9 mouse cellular contexts compared by ENCODE assay signal in genomic region chr5:113162699-113163098, GRCm38 (mm10). TPM values are rescaled to one million over a fixed set of nuclear protein-coding genes. Genes with fewer than 3 reads are reported as not detected.
DNase-seq lines count a peak whose midpoint lies in the region; ATAC-seq and TF ChIP-seq lines count a peak whose summit lies in the region.
"Had no signal": no experiment of that assay in that cellular context is flagged by ENCODE, and none has a peak within 500 bp of the region (broad histone marks: within the 10 kb centered on the region; RNA-seq: fewer than 3 reads in every experiment).

No protein-coding gene starts in this region.

- TF ChIP-seq CTCF in brain, embryonic 14.5 days (IDR thresholded peaks at IDR 0.05; ENCODE audit: borderline replicate concordance, extremely low read depth, insufficient read depth, insufficient read length): no peak

- DNase-seq in heart, adult 9 months (ENCODE audit: low spot score in 2 of 2): no peak
- peak; percentile 44 for DNase-seq in brain, embryonic 14.5 days (ENCODE audit: low read depth)
- no peak for DNase-seq in hindbrain, embryonic 14.5 days (ENCODE audit: low spot score)
- DNase-seq in layer of hippocampus, postnatal 14 days (ENCODE audit: low spot score in 2 of 2): no peak
- no peak for DNase-seq in cerebellum, adult 11 months
- DNase-seq in left cerebral cortex, postnatal 25 days (ENCODE audit: low spot score in 2 of 2): no peak
- DNase-seq: kidney, postnatal 25 days had no signal

- peak overlapping the region; percentile 70 for H3K4me2 ChIP-seq in heart, embryonic 16.5 days (ENCODE audit: low read depth, low read length)
- peak overlapping the region; percentile 40 for H3K4me2 ChIP-seq in hindbrain, embryonic 14.5 days (replicated peaks)
- peak overlapping the region; percentile 34 for H3K4me2 ChIP-seq in midbrain, embryonic 12.5 days (replicated peaks)

- no peak overlapping the region for H3K27ac ChIP-seq in heart, embryonic 16.5 days (ENCODE audit: low read length)
- no peak overlapping the region for H3K27ac ChIP-seq in hindbrain, embryonic 14.5 days
- no peak overlapping the region for H3K27ac ChIP-seq in midbrain, embryonic 12.5 days (replicated peaks)

- no peak for ATAC-seq in heart, embryonic 16.5 days (replicated peaks; ENCODE audit: extremely low read depth, insufficient read depth, low FRiP score)
- no peak for ATAC-seq in hindbrain, embryonic 14.5 days (ENCODE audit: low FRiP score)
- ATAC-seq in midbrain, embryonic 12.5 days (ENCODE audit: low FRiP score, low read depth): no peak

- H3K9me3 ChIP-seq in heart, embryonic 16.5 days (replicated peaks; ENCODE audit: control insufficient read depth, low read length): no peaks in the 10 kb centered on the region
- no peaks in the 10 kb centered on the region for H3K9me3 ChIP-seq in hindbrain, embryonic 14.5 days (ENCODE audit: control insufficient read depth, low read length)
- no peaks in the 10 kb centered on the region for H3K9me3 ChIP-seq in midbrain, embryonic 12.5 days

- no peak for TF ChIP-seq POLR2A in brain, embryonic 14.5 days (IDR thresholded peaks at IDR 0.05; ENCODE audit: borderline replicate concordance, extremely low read depth, insufficient read depth, insufficient read length, poor library complexity, severe bottlenecking)

- 13% methylated on average over 9 of the region's 9 CpGs for WGBS in heart, embryonic 16.5 days
- WGBS in hindbrain, embryonic 14.5 days: 24% methylated on average over 9 of the region's 9 CpGs
- 19% methylated on average over 9 of the region's 9 CpGs for WGBS in midbrain, embryonic 12.5 days

- peaks cover 43% of the 10 kb centered on the region for H3K4me1 ChIP-seq in heart, embryonic 16.5 days (ENCODE audit: control insufficient read depth, insufficient read depth, low read length)
- H3K4me1 ChIP-seq in hindbrain, embryonic 14.5 days (replicated peaks; ENCODE audit: control insufficient read depth, insufficient read depth, low read length): peaks cover 12% of the 10 kb centered on the region
- H3K4me1 ChIP-seq in midbrain, embryonic 12.5 days: peaks cover 38% of the 10 kb centered on the region

- H3K9ac ChIP-seq in heart, embryonic 16.5 days (ENCODE audit: low read length): peak overlapping the region; percentile 58
- peak overlapping the region; percentile 5; the same call in 1 of the 2 replicates for H3K9ac ChIP-seq in hindbrain, embryonic 14.5 days
- peak overlapping the region; percentile 1; the same call in 1 of the 2 replicates for H3K9ac ChIP-seq in midbrain, embryonic 12.5 days (replicated peaks)

- H3K36me3 ChIP-seq in heart, embryonic 16.5 days (ENCODE audit: control insufficient read depth, insufficient read depth): no peaks in the 10 kb centered on the region
- no peaks in the 10 kb centered on the region for H3K36me3 ChIP-seq in hindbrain, embryonic 14.5 days (replicated peaks; ENCODE audit: control insufficient read depth, insufficient read depth)
- H3K36me3 ChIP-seq in midbrain, embryonic 12.5 days: no peaks in the 10 kb centered on the region

- H3K4me3 ChIP-seq in heart, embryonic 16.5 days (ENCODE audit: low read length): peak overlapping the region; percentile 43
- 0 out of 2 replicates have a peak overlapping the region, but pooled peaks have one; percentile 8 for H3K4me3 ChIP-seq in hindbrain, embryonic 14.5 days (replicated peaks; ENCODE audit: low read length)
- no peak overlapping the region for H3K4me3 ChIP-seq in midbrain, embryonic 12.5 days

- intact Hi-C loops in left cerebral cortex, postnatal 25 days (cut with DNase I): no loop called here

- no peaks in the 10 kb centered on the region; the same call in 1 of the 2 replicates for H3K27me3 ChIP-seq in heart, embryonic 16.5 days (ENCODE audit: control insufficient read depth, insufficient read depth, low read length)
- H3K27me3 ChIP-seq in hindbrain, embryonic 14.5 days (ENCODE audit: control insufficient read depth, insufficient read depth, low read length): no peaks in the 10 kb centered on the region
- H3K27me3 ChIP-seq in midbrain, embryonic 12.5 days: peaks cover 9% of the 10 kb centered on the region; the same call in 1 of the 2 replicates

RNA-seq across cellular contexts. Expression of gene 2900026A02Rik, which starts 58.3 kb away (rescaled TPM):
- 14.9 and 16.4 TPM in 2 replicates for polyA plus RNA-seq in heart, embryonic 16.5 days (2015; fragmentation: Nextera tagmentation; extraction: Ambion mirVana)
- 6.0 and 8.6 TPM in 2 replicates for polyA plus RNA-seq in brain, embryonic 14.5 days (2012; rRNA removed)
- polyA plus RNA-seq in hindbrain, embryonic 14.5 days (2014; fragmentation: Nextera tagmentation; extraction: Ambion mirVana): 2.5 and 2.6 TPM in 2 replicates
- 2.9 and 3.1 TPM in 2 replicates for polyA plus RNA-seq in midbrain, embryonic 12.5 days (2016; fragmentation: Nextera tagmentation; extraction: Ambion mirVana)
- 10 to 100 TPM; 69.6 to 70.6 TPM for total RNA-seq in layer of hippocampus, postnatal 14 days (2021)
- total RNA-seq in left cerebral cortex, postnatal 25 days (2021): 10 to 100 TPM; 39.0 to 44.7 TPM

Comparison
In these comparisons a context has a peak if more than half of its experiments do, and no peak if none do; other contexts are left out.
1. H3K9ac ChIP-seq: peak in every context shown above with its lines; median percentile 58 in heart, embryonic 16.5 days; 5 in hindbrain, embryonic 14.5 days; 1 in midbrain, embryonic 12.5 days.